Mouse (Mus musculus): ENCODE data around the gene Pde7b. TPM values are rescaled to one million over a fixed set of nuclear protein-coding genes. Genes with fewer than 3 reads are reported as not detected.

Gene Pde7b
- polyA plus RNA-seq, 1 experiment from 2014 or later, result 2.1 TPM

GRCm38 (mm10) chr10:20513461-20513860, 211.4 kb downstream of the Pde7b start:
- H3K4me3 ChIP-seq, result no peak overlapping the region
- H3K27ac ChIP-seq, result no peak overlapping the region
- DNase-seq (ENCODE audit: low spot score), result no peak
- H3K9me3 ChIP-seq, result no peaks in the 10 kb centered on the region
- H3K36me3 ChIP-seq, result no peaks in the 10 kb centered on the region
- WGBS, result 93% methylated on average over 5 of the region's 5 CpGs
- H3K27me3 ChIP-seq (ENCODE audit: insufficient read depth, poor library complexity, severe bottlenecking), result no peaks in the 10 kb centered on the region
- H3K4me1 ChIP-seq (replicated peaks), result no peaks in the 10 kb centered on the region

- H3K27ac ChIP-seq, result no peak overlapping the region
- H3K4me1 ChIP-seq (replicated peaks), result 0 out of 2 replicates have a peak, but pooled peaks cover 6% of the 10 kb centered on the region
- H3K27me3 ChIP-seq (ENCODE audit: insufficient read depth, poor library complexity, severe bottlenecking), result no peaks in the 10 kb centered on the region
- no peak overlapping the region for H3K4me3 ChIP-seq
- no peaks in the 10 kb centered on the region for H3K9me3 ChIP-seq
- H3K36me3 ChIP-seq, result no peaks in the 10 kb centered on the region
- no peak for DNase-seq (ENCODE audit: low spot score)
- 89% methylated on average over 4 of the region's 4 CpGs for WGBS
Observed at GRCm38 (mm10) chr10:20509819-20510218, 215.1 kb downstream of the Pde7b start.

GRCm38 (mm10) chr10:20508497-20508896, 216.4 kb downstream of the Pde7b start:
- 80% methylated on average over 3 of the region's 3 CpGs for WGBS
- Histone ChIP-seq H3K36me3 (no peaks in the 10 kb centered on the region), H3K27ac (no peak overlapping the region), H3K4me1 (replicated peaks) (0 out of 2 replicates have a peak, but pooled peaks cover 6% of the 10 kb centered on the region), H3K4me3 (no peak overlapping the region), H3K27me3 (ENCODE audit: insufficient read depth, poor library complexity, severe bottlenecking) (no peaks in the 10 kb centered on the region), H3K9me3 (no peaks in the 10 kb centered on the region)
- DNase-seq (ENCODE audit: low spot score), result no peak

GRCm38 (mm10) chr10:20507732-20508412, 217.0 kb downstream of the Pde7b start:
- no peak overlapping the region for H3K4me3 ChIP-seq
- H3K27ac ChIP-seq, result no peak overlapping the region
- 0 out of 2 replicates have a peak, but pooled peaks cover 6% of the 10 kb centered on the region for H3K4me1 ChIP-seq (replicated peaks)
- H3K9me3 ChIP-seq, result no peaks in the 10 kb centered on the region
- DNase-seq (ENCODE audit: low spot score), result no peak
- H3K36me3 ChIP-seq, result no peaks in the 10 kb centered on the region
- 73% methylated on average over 9 of the region's 9 CpGs for WGBS
- no peaks in the 10 kb centered on the region for H3K27me3 ChIP-seq (ENCODE audit: insufficient read depth, poor library complexity, severe bottlenecking)

- Histone ChIP-seq H3K4me1 (replicated peaks) (0 out of 2 replicates have a peak, but pooled peaks cover 6% of the 10 kb centered on the region), H3K27ac (no peak overlapping the region), H3K9me3 (no peaks in the 10 kb centered on the region), H3K27me3 (ENCODE audit: insufficient read depth, poor library complexity, severe bottlenecking) (no peaks in the 10 kb centered on the region), H3K36me3 (no peaks in the 10 kb centered on the region), H3K4me3 (no peak overlapping the region)
- no peak for DNase-seq (ENCODE audit: low spot score)
- 83% methylated on average over 2 of the region's 2 CpGs for WGBS
Observed at GRCm38 (mm10) chr10:20507069-20507468, 217.8 kb downstream of the Pde7b start.

GRCm38 (mm10) chr10:20505454-20505853, 219.4 kb downstream of the Pde7b start:
- H3K4me3 ChIP-seq, result no peak overlapping the region
- H3K36me3 ChIP-seq, result no peaks in the 10 kb centered on the region
- H3K4me1 ChIP-seq (replicated peaks), result 0 out of 2 replicates have a peak, but pooled peaks cover 6% of the 10 kb centered on the region
- DNase-seq (ENCODE audit: low spot score), result no peak
- no peaks in the 10 kb centered on the region for H3K9me3 ChIP-seq
- no peak overlapping the region for H3K27ac ChIP-seq
- H3K27me3 ChIP-seq (ENCODE audit: insufficient read depth, poor library complexity, severe bottlenecking), result no peaks in the 10 kb centered on the region
- WGBS, result 79% methylated on average over 10 of the region's 10 CpGs

GRCm38 (mm10) chr10:20504800-20505199, 220.1 kb downstream of the Pde7b start:
- no peaks in the 10 kb centered on the region for H3K36me3 ChIP-seq
- DNase-seq (ENCODE audit: low spot score), result no peak
- H3K4me3 ChIP-seq, result no peak overlapping the region
- 87% methylated on average over 3 of the region's 3 CpGs for WGBS
- no peaks in the 10 kb centered on the region for H3K9me3 ChIP-seq
- H3K4me1 ChIP-seq (replicated peaks), result 0 out of 2 replicates have a peak, but pooled peaks cover 6% of the 10 kb centered on the region
- H3K27me3 ChIP-seq (ENCODE audit: insufficient read depth, poor library complexity, severe bottlenecking), result no peaks in the 10 kb centered on the region
- no peak overlapping the region for H3K27ac ChIP-seq

- H3K27me3 ChIP-seq (ENCODE audit: insufficient read depth, poor library complexity, severe bottlenecking), result no peaks in the 10 kb centered on the region
- 0 out of 2 replicates have a peak, but pooled peaks cover 6% of the 10 kb centered on the region for H3K4me1 ChIP-seq (replicated peaks)
- no peaks in the 10 kb centered on the region for H3K36me3 ChIP-seq
- no peak overlapping the region for H3K4me3 ChIP-seq
- H3K27ac ChIP-seq, result no peak overlapping the region
- no peaks in the 10 kb centered on the region for H3K9me3 ChIP-seq
- 92% methylated on average over 17 of the region's 17 CpGs for whole genome bisulfite sequencing
- DNase-seq (ENCODE audit: low spot score), result no peak
Observed at GRCm38 (mm10) chr10:20503265-20504025, 221.4 kb downstream of the Pde7b start.

- H3K4me1 ChIP-seq (replicated peaks), result no peaks in the 10 kb centered on the region
- no peak for DNase-seq (ENCODE audit: low spot score)
- no peak overlapping the region for H3K4me3 ChIP-seq
- no peaks in the 10 kb centered on the region for H3K27me3 ChIP-seq (ENCODE audit: insufficient read depth, poor library complexity, severe bottlenecking)
- no peak overlapping the region for H3K27ac ChIP-seq
- no peaks in the 10 kb centered on the region for H3K9me3 ChIP-seq
- no peaks in the 10 kb centered on the region for H3K36me3 ChIP-seq
- 85% methylated on average over 6 of the region's 6 CpGs for WGBS
Observed at GRCm38 (mm10) chr10:20501221-20501620, 223.7 kb downstream of the Pde7b start.

GRCm38 (mm10) chr10:20495051-20495450, 229.8 kb downstream of the Pde7b start:
- 91% methylated on average over 4 of the region's 4 CpGs for WGBS
- Histone ChIP-seq H3K4me3 (no peak overlapping the region), H3K27me3 (ENCODE audit: insufficient read depth, poor library complexity, severe bottlenecking) (no peaks in the 10 kb centered on the region), H3K36me3 (no peaks in the 10 kb centered on the region), H3K27ac (no peak overlapping the region), H3K4me1 (replicated peaks) (0 out of 2 replicates have a peak, but pooled peaks cover 8% of the 10 kb centered on the region), H3K9me3 (no peaks in the 10 kb centered on the region)
- no peak for DNase-seq (ENCODE audit: low spot score)

GRCm38 (mm10) chr10:20493826-20494455, 230.9 kb downstream of the Pde7b start:
- WGBS, result 84% methylated on average over 5 of the region's 5 CpGs
- H3K27ac ChIP-seq, result no peak overlapping the region
- no peaks in the 10 kb centered on the region for H3K9me3 ChIP-seq
- no peaks in the 10 kb centered on the region for H3K36me3 ChIP-seq
- no peak overlapping the region for H3K4me3 ChIP-seq
- no peak for DNase-seq (ENCODE audit: low spot score)
- H3K27me3 ChIP-seq (ENCODE audit: insufficient read depth, poor library complexity, severe bottlenecking), result no peaks in the 10 kb centered on the region
- H3K4me1 ChIP-seq (replicated peaks), result 0 out of 2 replicates have a peak, but pooled peaks cover 8% of the 10 kb centered on the region

- 69% methylated on average over 11 of the region's 11 CpGs for WGBS
- no peaks in the 10 kb centered on the region for H3K27me3 ChIP-seq (ENCODE audit: insufficient read depth, poor library complexity, severe bottlenecking)
- no peaks in the 10 kb centered on the region for H3K9me3 ChIP-seq
- no peak overlapping the region for H3K4me3 ChIP-seq
- H3K4me1 ChIP-seq (replicated peaks), result 0 out of 2 replicates have a peak, but pooled peaks cover 8% of the 10 kb centered on the region
- no peaks in the 10 kb centered on the region for H3K36me3 ChIP-seq
- no peak overlapping the region for H3K27ac ChIP-seq
- no peak for DNase-seq (ENCODE audit: low spot score)
Observed at GRCm38 (mm10) chr10:20492216-20492964, 232.5 kb downstream of the Pde7b start.

Data from hindbrain, embryonic 10.5 days (tissue).